Mouse (Mus musculus) lung, postnatal 14 days (tissue): ENCODE data around the gene Cyp27b1.

Experiments used
- DNase-seq: peaks from one replicate; pipeline ENCODE4 v3.0.0; 2021

Gene Cyp27b1

GRCm38 (mm10) chr10:127092742-127093141, 44.7 kb downstream of the Cyp27b1 start:
- DNase-seq: no peak

- DNase-seq: peak; percentile 37
Measured at GRCm38 (mm10) chr10:127094382-127094802, 46.3 kb downstream of the Cyp27b1 start.

GRCm38 (mm10) chr10:127098514-127098913, 50.5 kb downstream of the Cyp27b1 start:
- DNase-seq: no peak

- DNase-seq: no peak
Measured at GRCm38 (mm10) chr10:127099191-127099590, 51.1 kb downstream of the Cyp27b1 start.

GRCm38 (mm10) chr10:127099868-127100267, 51.8 kb downstream of the Cyp27b1 start:
- no peak for DNase-seq

- DNase-seq: no peak
Measured at GRCm38 (mm10) chr10:127100414-127100813, 52.4 kb downstream of the Cyp27b1 start.

- no peak for DNase-seq
Measured at GRCm38 (mm10) chr10:127101151-127101550, 53.1 kb downstream of the Cyp27b1 start.
